Mouse (Mus musculus): ENCODE data around the gene Snip1.

The Snip1 gene

GRCm38 (mm10) chr4:125099458-125099857 lies 33.0 kb downstream of the Snip1 start:
- DNase-seq (ENCODE audit: low spot score in 2 of 2), result peak; percentile 68 to 78

- DNase-seq (ENCODE audit: low spot score in 2 of 2), result no peak
These were observed 34.9 kb downstream of the Snip1 start for GRCm38 (mm10) chr4:125101334-125101733.

- no peak for DNase-seq (ENCODE audit: low spot score in 2 of 2)
These were observed 38.9 kb downstream of the Snip1 start for GRCm38 (mm10) chr4:125105354-125105753.

GRCm38 (mm10) chr4:125114638-125115037 lies 48.2 kb downstream of the Snip1 start:
- DNase-seq (ENCODE audit: low spot score in 2 of 2), result peak; percentile 79 to 85

GRCm38 (mm10) chr4:125115081-125115480 lies 48.6 kb downstream of the Snip1 start:
- DNase-seq (ENCODE audit: low spot score in 2 of 2), result no peak

- DNase-seq (ENCODE audit: low spot score in 2 of 2), result peak; percentile 29 to 65
These were observed 49.2 kb downstream of the Snip1 start for GRCm38 (mm10) chr4:125115710-125116089.

- DNase-seq (ENCODE audit: low spot score in 2 of 2), result peak; percentile 60 to 85
These were observed 49.8 kb downstream of the Snip1 start for GRCm38 (mm10) chr4:125116090-125116861.

- no peak for DNase-seq (ENCODE audit: low spot score in 2 of 2)
These were observed 50.5 kb downstream of the Snip1 start for GRCm38 (mm10) chr4:125116929-125117328.

GRCm38 (mm10) chr4:125117902-125118320 lies 51.4 kb downstream of the Snip1 start:
- DNase-seq (ENCODE audit: low spot score in 2 of 2), result peak in 1 of 2 experiments; percentile 48

GRCm38 (mm10) chr4:125119070-125119469 lies 52.6 kb downstream of the Snip1 start:
- no peak for DNase-seq (ENCODE audit: low spot score in 2 of 2)

GRCm38 (mm10) chr4:125119721-125120120 lies 53.2 kb downstream of the Snip1 start:
- no peak for DNase-seq (ENCODE audit: low spot score in 2 of 2)

- DNase-seq (ENCODE audit: low spot score in 2 of 2), result peak; percentile 78 to 82
These were observed 56.2 kb downstream of the Snip1 start for GRCm38 (mm10) chr4:125122431-125123278.

GRCm38 (mm10) chr4:125123279-125123671 lies 56.8 kb downstream of the Snip1 start:
- DNase-seq (ENCODE audit: low spot score in 2 of 2), result peak; percentile 10 to 64
